Mouse (Mus musculus): Measurements from ENCODE around the gene Rtl8b.
"Not testable (repeated sequence)": the region's sequence is repeated elsewhere in the genome, so short reads cannot be mapped to it uniquely, and the experiment has no call there.

DNA sequence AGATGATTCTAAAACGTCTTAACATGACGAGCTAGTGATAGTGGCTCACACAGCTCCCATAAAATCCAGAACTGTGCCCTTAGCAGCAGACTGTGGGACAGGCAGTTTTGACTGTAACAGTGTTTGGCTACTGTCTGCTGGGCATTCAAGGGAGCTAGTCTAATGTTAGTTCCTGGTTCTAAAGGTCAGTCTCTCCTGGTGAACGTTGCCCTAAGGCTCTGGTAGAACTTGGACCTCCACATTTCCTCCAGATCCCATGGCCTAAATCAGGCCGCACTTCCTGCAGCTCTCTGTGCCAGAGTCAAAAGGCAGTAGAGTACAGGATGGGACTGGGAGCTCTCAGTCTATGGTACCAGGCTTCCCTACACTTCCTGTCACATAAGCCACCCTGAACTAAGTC, 14.5 kb upstream of the Rtl8b start:
- TF ChIP-seq CTCF (IDR thresholded peaks at IDR 0.05; ENCODE audit: low read depth, low read length); POLR2A (IDR thresholded peaks at IDR 0.05; ENCODE audit: extremely low read depth, insufficient read depth, low read length): not testable (repeated sequence)

Data from liver, adult 2 months (tissue).